Mouse (Mus musculus): Measurements from ENCODE around the gene Cactin. TPM values are rescaled to one million over a fixed set of nuclear protein-coding genes. Genes with fewer than 3 reads are reported as not detected.
A peak's percentile ranks its signal among the peaks of the same experiment; 100 is the strongest.

Cactin gene
- polyA plus RNA-seq, 2 experiments = 25.3 to 50.0 TPM

- Histone ChIP-seq H3K27me3 (ENCODE audit: control insufficient read depth, insufficient read depth, low read length) (no peaks in the 10 kb centered on the region), H3K4me3 (replicated peaks; ENCODE audit: low read length) (no peak overlapping the region; the same call in 1 of the 2 replicates), H3K36me3 (ENCODE audit: control insufficient read depth, insufficient read depth, low read length) (peaks cover 7% of the 10 kb centered on the region; the same call in 1 of the 2 replicates), H3K9me3 (ENCODE audit: control insufficient read depth, low read length) (no peaks in the 10 kb centered on the region), H3K9ac (ENCODE audit: low read depth, low read length, severe bottlenecking) (no peak overlapping the region), H3K4me1 (ENCODE audit: control insufficient read depth, insufficient read depth, low read length) (peaks cover 18% of the 10 kb centered on the region), H3K4me2 (replicated peaks; ENCODE audit: low read depth, low read length, severe bottlenecking) (peak overlapping the region; percentile 95; the same call in 1 of the 2 replicates), H3K27ac (replicated peaks; ENCODE audit: low read depth, low read length) (no peak overlapping the region)
- no peak for TF ChIP-seq POLR2A (IDR thresholded peaks at IDR 0.05; ENCODE audit: borderline replicate concordance, extremely low read depth, insufficient read depth, insufficient read length)
- ATAC-seq (ENCODE audit: low FRiP score, low read depth) = no peak
- WGBS = 44% methylated on average over 12 of the region's 12 CpGs
- no peak for DNase-seq (ENCODE audit: low spot score)
Measured at GRCm38 (mm10) chr10:81356352-81356990, 35.6 kb downstream of the Cactin start.

GRCm38 (mm10) chr10:81356991-81357844 lies 36.3 kb downstream of the Cactin start, which contains the start of gene Mfsd12:
Gene Mfsd12, plus strand, starts transcription at chr10:81357491.
- Histone ChIP-seq H3K9me3 (ENCODE audit: control insufficient read depth, low read length) (no peaks in the 10 kb centered on the region), H3K9ac (ENCODE audit: low read depth, low read length, severe bottlenecking) (peak within 1 kb of the TSS; percentile 72), H3K27me3 (ENCODE audit: control insufficient read depth, insufficient read depth, low read length) (no peaks in the 10 kb centered on the region), H3K4me3 (replicated peaks; ENCODE audit: low read length) (peak within 1 kb of the TSS; percentile 72), H3K4me1 (ENCODE audit: control insufficient read depth, insufficient read depth, low read length) (peaks cover 18% of the 10 kb centered on the region), H3K27ac (replicated peaks; ENCODE audit: low read depth, low read length) (no peak within 1 kb of the TSS), H3K4me2 (replicated peaks; ENCODE audit: low read depth, low read length, severe bottlenecking) (peak within 1 kb of the TSS; percentile 95), H3K36me3 (ENCODE audit: control insufficient read depth, insufficient read depth, low read length) (peaks cover 8% of the 10 kb centered on the region; the same call in 1 of the 2 replicates)
- TF ChIP-seq POLR2A (IDR thresholded peaks at IDR 0.05; ENCODE audit: borderline replicate concordance, extremely low read depth, insufficient read depth, insufficient read length) = no peak
- ATAC-seq (ENCODE audit: low FRiP score, low read depth) (peak; percentile 91), DNase-seq (ENCODE audit: low spot score) (peak; percentile 87)
- WGBS = 3% methylated on average over 64 of the region's 79 CpGs

- TF ChIP-seq POLR2A (IDR thresholded peaks at IDR 0.05; ENCODE audit: borderline replicate concordance, extremely low read depth, insufficient read depth, insufficient read length) = no peak
- peak overlapping the region; percentile 72 for H3K9ac ChIP-seq (ENCODE audit: low read depth, low read length, severe bottlenecking)
- peaks cover 13% of the 10 kb centered on the region; the same call in 1 of the 2 replicates for H3K36me3 ChIP-seq (ENCODE audit: control insufficient read depth, insufficient read depth, low read length)
- 39% methylated on average over 4 of the region's 4 CpGs for WGBS
- no peak overlapping the region for H3K27ac ChIP-seq (replicated peaks; ENCODE audit: low read depth, low read length)
- no peak for DNase-seq (ENCODE audit: low spot score)
- H3K9me3 ChIP-seq (ENCODE audit: control insufficient read depth, low read length) = no peaks in the 10 kb centered on the region
- peak overlapping the region; percentile 72 for H3K4me3 ChIP-seq (replicated peaks; ENCODE audit: low read length)
- peaks cover 18% of the 10 kb centered on the region for H3K4me1 ChIP-seq (ENCODE audit: control insufficient read depth, insufficient read depth, low read length)
- H3K4me2 ChIP-seq (replicated peaks; ENCODE audit: low read depth, low read length, severe bottlenecking) = peak overlapping the region; percentile 95
- ATAC-seq (ENCODE audit: low FRiP score, low read depth) = no peak
- H3K27me3 ChIP-seq (ENCODE audit: control insufficient read depth, insufficient read depth, low read length) = peaks cover 6% of the 10 kb centered on the region
Measured at GRCm38 (mm10) chr10:81358209-81358608, 37.3 kb downstream of the Cactin start.

- Histone ChIP-seq H3K4me2 (replicated peaks; ENCODE audit: low read depth, low read length, severe bottlenecking) (peak overlapping the region; percentile 95), H3K9me3 (ENCODE audit: control insufficient read depth, low read length) (no peaks in the 10 kb centered on the region), H3K4me1 (ENCODE audit: control insufficient read depth, insufficient read depth, low read length) (peaks cover 21% of the 10 kb centered on the region), H3K27ac (replicated peaks; ENCODE audit: low read depth, low read length) (no peak overlapping the region), H3K27me3 (ENCODE audit: control insufficient read depth, insufficient read depth, low read length) (peaks cover 11% of the 10 kb centered on the region), H3K4me3 (replicated peaks; ENCODE audit: low read length) (peak overlapping the region; percentile 72; the same call in 1 of the 2 replicates), H3K9ac (ENCODE audit: low read depth, low read length, severe bottlenecking) (peak overlapping the region; percentile 72; the same call in 1 of the 2 replicates), H3K36me3 (ENCODE audit: control insufficient read depth, insufficient read depth, low read length) (peaks cover 13% of the 10 kb centered on the region; the same call in 1 of the 2 replicates)
- DNase-seq (ENCODE audit: low spot score) = no peak
- TF ChIP-seq POLR2A (IDR thresholded peaks at IDR 0.05; ENCODE audit: borderline replicate concordance, extremely low read depth, insufficient read depth, insufficient read length) = no peak
- WGBS = 67% methylated on average over 1 of the region's 1 CpGs
- no peak for ATAC-seq (ENCODE audit: low FRiP score, low read depth)
Measured at GRCm38 (mm10) chr10:81358841-81359240, 37.9 kb downstream of the Cactin start.

- Histone ChIP-seq H3K27me3 (ENCODE audit: control insufficient read depth, insufficient read depth, low read length) (peaks cover 26% of the 10 kb centered on the region), H3K9ac (ENCODE audit: low read depth, low read length, severe bottlenecking) (peak overlapping the region; percentile 38), H3K9me3 (ENCODE audit: control insufficient read depth, low read length) (no peaks in the 10 kb centered on the region), H3K4me2 (replicated peaks; ENCODE audit: low read depth, low read length, severe bottlenecking) (no peak overlapping the region), H3K4me3 (replicated peaks; ENCODE audit: low read length) (no peak overlapping the region), H3K4me1 (ENCODE audit: control insufficient read depth, insufficient read depth, low read length) (peaks cover 32% of the 10 kb centered on the region), H3K27ac (replicated peaks; ENCODE audit: low read depth, low read length) (no peak overlapping the region), H3K36me3 (ENCODE audit: control insufficient read depth, insufficient read depth, low read length) (peaks cover 13% of the 10 kb centered on the region)
- DNase-seq (ENCODE audit: low spot score) (no peak), ATAC-seq (ENCODE audit: low FRiP score, low read depth) (no peak)
- TF ChIP-seq POLR2A (IDR thresholded peaks at IDR 0.05; ENCODE audit: borderline replicate concordance, extremely low read depth, insufficient read depth, insufficient read length) = no peak
- 54% methylated on average over 8 of the region's 8 CpGs for WGBS
Measured at GRCm38 (mm10) chr10:81360721-81361120, 39.8 kb downstream of the Cactin start.

Data from limb, embryonic 14.5 days (tissue).